In the genomic region with DNA sequence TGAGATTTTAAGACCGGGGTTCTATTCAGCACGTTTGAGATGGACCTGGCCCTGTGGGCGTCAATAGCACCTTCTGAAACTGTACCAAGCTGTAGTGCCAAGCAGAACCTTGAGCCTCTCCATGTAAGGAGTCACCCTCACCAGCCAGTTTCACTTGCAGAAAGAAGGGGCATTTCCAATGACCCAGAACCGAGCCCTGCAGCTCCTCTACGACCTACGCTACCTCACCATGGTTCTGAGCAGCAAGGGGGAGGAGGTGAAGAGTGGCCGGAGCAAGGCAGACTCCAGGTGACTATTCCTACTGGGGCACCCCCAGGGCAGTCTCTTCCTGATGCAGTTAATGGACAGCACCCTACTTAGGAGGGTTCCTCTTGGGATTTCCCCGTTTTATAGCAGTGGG, we compare ENCODE assay signal across 16 mouse cellular contexts. TPM values are rescaled to one million over a fixed set of nuclear protein-coding genes. Genes with fewer than 3 reads are reported as not detected.
"Had no signal": no experiment of that assay in that cellular context is flagged by ENCODE, and none has a peak within 500 bp of the region (broad histone marks: within the 10 kb centered on the region; RNA-seq: fewer than 3 reads in every experiment).

No protein-coding gene starts in this region.

- DNase-seq: layer of hippocampus, adult 9-11 months; layer of hippocampus, postnatal 36 days; liver; liver, embryonic 13.5 days; liver, postnatal 0 days; lung, postnatal 14 days; thymus, postnatal 4 days had no signal

- H3K4me2 ChIP-seq: intestine, embryonic 15.5 days; limb, embryonic 12.5 days; liver, embryonic 13.5 days; lung, embryonic 15.5 days; midbrain, embryonic 11.5 days; neural tube, embryonic 13.5 days had no signal

- ATAC-seq: intestine, embryonic 15.5 days; liver, postnatal 0 days; midbrain, embryonic 16.5 days had no signal

- H3K4me3 ChIP-seq: intestine, embryonic 15.5 days; limb, embryonic 12.5 days; liver, embryonic 13.5 days; lung, embryonic 15.5 days; megakaryocyte, embryonic 14.5 days; neural tube, embryonic 13.5 days had no signal

- H3K9ac ChIP-seq: intestine, embryonic 15.5 days; limb, embryonic 12.5 days; liver, embryonic 13.5 days; liver, postnatal 0 days; lung, embryonic 15.5 days; neural tube, embryonic 13.5 days had no signal

- H3K4me1 ChIP-seq: intestine, embryonic 15.5 days; liver, embryonic 13.5 days; lung, embryonic 15.5 days had no signal

- H3K9me3 ChIP-seq: intestine, embryonic 15.5 days; limb, embryonic 12.5 days; liver, embryonic 13.5 days; lung, embryonic 15.5 days; megakaryocyte, embryonic 14.5 days; neural tube, embryonic 13.5 days had no signal

- H3K27ac ChIP-seq: intestine, embryonic 15.5 days; limb, embryonic 12.5 days; liver, embryonic 13.5 days; lung, embryonic 15.5 days; macrophage; neural tube, embryonic 13.5 days; stomach, postnatal 0 days had no signal

- H3K27me3 ChIP-seq: intestine, embryonic 15.5 days; limb, embryonic 12.5 days; liver, embryonic 13.5 days; lung, embryonic 15.5 days; megakaryocyte, embryonic 14.5 days; neural tube, embryonic 13.5 days had no signal

RNA-seq across cellular contexts. Expression of a gene that starts 39.2 kb away (rescaled TPM):
- polyA plus RNA-seq: macrophage had no signal
